Mouse (Mus musculus) heart, embryonic 16.5 days (tissue): ENCODE results near the gene Dnaic2. TPM values are rescaled to one million over a fixed set of nuclear protein-coding genes. Genes with fewer than 3 reads are reported as not detected.

Source experiments
- ATAC-seq: fragments of 200-750 bp; cut with Nextera tagmentation; replicated peaks from 2 replicates; pipeline ENCODE4 v1.8.0; 2017; ENCODE audit warnings: moderate number of reproducible peaks; ENCODE audit not compliant: insufficient read depth, low FRiP score; ENCODE audit errors: extremely low read depth
- H3K27ac ChIP-seq: fragments of 300-500 bp; sonication (generic); 2 replicates; pipeline ENCODE4 v1.5.1; 2014; ENCODE audit warnings: mild to moderate bottlenecking, low read length, control low read depth, moderate library complexity
- H3K27me3 ChIP-seq: fragments of 300-500 bp; sonication (generic); 2 replicates; pipeline ENCODE4 v1.6.1; 2014; ENCODE audit warnings: low read length, mixed read lengths; ENCODE audit not compliant: control insufficient read depth, insufficient read depth
- H3K36me3 ChIP-seq: fragments of 300-500 bp; sonication (generic); 2 replicates; pipeline ENCODE4 v1.6.1; 2014; ENCODE audit not compliant: control insufficient read depth, insufficient read depth
- H3K4me1 ChIP-seq: fragments of 300-500 bp; sonication (generic); 2 replicates; pipeline ENCODE4 v1.6.1; 2014; ENCODE audit warnings: low read length, mixed read lengths; ENCODE audit not compliant: control insufficient read depth, insufficient read depth
- H3K4me2 ChIP-seq: fragments of 300-500 bp; sonication (generic); 2 replicates; pipeline ENCODE4 v1.6.1; 2014; ENCODE audit warnings: low read depth, mild to moderate bottlenecking, control low read depth, low read length
- H3K4me3 ChIP-seq: fragments of 300-500 bp; sonication (generic); 2 replicates; pipeline ENCODE4 v1.5.1; 2014; ENCODE audit warnings: mild to moderate bottlenecking, control low read depth, low read length
- H3K9ac ChIP-seq: fragments of 300-500 bp; sonication (generic); 2 replicates; pipeline ENCODE4 v1.6.1; 2014; ENCODE audit warnings: low read length, control low read depth
- H3K9me3 ChIP-seq: fragments of 300-500 bp; sonication (generic); replicated peaks from 2 replicates; pipeline ENCODE4 v1.6.1; 2016; ENCODE audit warnings: low read length; ENCODE audit not compliant: control insufficient read depth
- WGBS: fragments of 180-500 bp; shearing (Covaris S2); extraction: QIAGEN DNeasy Blood & Tissue Kit; methylation state at CpG from one replicate; pipeline ENCODE4 v1.1.7; 2014; 5-methylcytosine and 5-hydroxymethylcytosine counted together
- polyA plus RNA-seq: library from polyadenylated mRNA; unstranded; fragments of >200 nt; fragmentation: Nextera tagmentation; extraction: Ambion mirVana; gene quantifications from 2 replicates; pipeline ENCODE4 v1.2.1, GENCODE M21; 2015

Dnaic2 gene
- polyA plus RNA-seq, 1 experiment from 2014 or later: 1.1 TPM

- Histone ChIP-seq H3K27me3 (no peaks in the 10 kb centered on the region), H3K4me3 (no peak overlapping the region), H3K9ac (no peak overlapping the region), H3K4me1 (peaks cover 8% of the 10 kb centered on the region), H3K4me2 (no peak overlapping the region), H3K36me3 (no peaks in the 10 kb centered on the region), H3K27ac (no peak overlapping the region), H3K9me3 (no peaks in the 10 kb centered on the region)
- WGBS: 66% methylated on average over 9 of the region's 9 CpGs
- ATAC-seq: no peak
Observed at GRCm38 (mm10) chr11:114685526-114686040, 41.6 kb upstream of the Dnaic2 start.

- Histone ChIP-seq H3K4me1 (peaks cover 8% of the 10 kb centered on the region), H3K27me3 (no peaks in the 10 kb centered on the region), H3K9ac (no peak overlapping the region), H3K4me3 (no peak overlapping the region), H3K9me3 (no peaks in the 10 kb centered on the region), H3K36me3 (no peaks in the 10 kb centered on the region), H3K27ac (no peak overlapping the region), H3K4me2 (no peak overlapping the region)
- WGBS: 95% methylated on average over 16 of the region's 16 CpGs
- ATAC-seq: no peak
Observed at GRCm38 (mm10) chr11:114686221-114686959, 40.8 kb upstream of the Dnaic2 start.

GRCm38 (mm10) chr11:114687574-114688188 lies 39.5 kb upstream of the Dnaic2 start:
- H3K27ac ChIP-seq: no peak overlapping the region
- H3K36me3 ChIP-seq: no peaks in the 10 kb centered on the region
- H3K9ac ChIP-seq: no peak overlapping the region
- no peak overlapping the region for H3K4me2 ChIP-seq
- no peak overlapping the region for H3K4me3 ChIP-seq
- no peaks in the 10 kb centered on the region for H3K27me3 ChIP-seq
- no peaks in the 10 kb centered on the region for H3K9me3 ChIP-seq
- no peak for ATAC-seq
- H3K4me1 ChIP-seq: peaks cover 8% of the 10 kb centered on the region
- 48% methylated on average over 10 of the region's 10 CpGs for WGBS

GRCm38 (mm10) chr11:114688729-114689128 lies 38.5 kb upstream of the Dnaic2 start:
- ATAC-seq: no peak
- H3K4me1 ChIP-seq: peaks cover 8% of the 10 kb centered on the region
- 93% methylated on average over 2 of the region's 3 CpGs for WGBS
- no peaks in the 10 kb centered on the region for H3K36me3 ChIP-seq
- no peak overlapping the region for H3K4me2 ChIP-seq
- no peaks in the 10 kb centered on the region for H3K27me3 ChIP-seq
- H3K27ac ChIP-seq: no peak overlapping the region
- no peak overlapping the region for H3K9ac ChIP-seq
- no peak overlapping the region for H3K4me3 ChIP-seq
- H3K9me3 ChIP-seq: no peaks in the 10 kb centered on the region

GRCm38 (mm10) chr11:114690192-114690591 lies 37.0 kb upstream of the Dnaic2 start:
- no peaks in the 10 kb centered on the region for H3K36me3 ChIP-seq
- WGBS: 91% methylated on average over 15 of the region's 15 CpGs
- H3K27ac ChIP-seq: no peak overlapping the region
- no peaks in the 10 kb centered on the region for H3K9me3 ChIP-seq
- no peaks in the 10 kb centered on the region for H3K27me3 ChIP-seq
- no peak overlapping the region for H3K4me3 ChIP-seq
- H3K4me1 ChIP-seq: peaks cover 2% of the 10 kb centered on the region; the same call in 1 of the 2 replicates
- no peak overlapping the region for H3K9ac ChIP-seq
- ATAC-seq: no peak
- no peak overlapping the region for H3K4me2 ChIP-seq

GRCm38 (mm10) chr11:114691454-114692182 lies 35.6 kb upstream of the Dnaic2 start:
- Histone ChIP-seq H3K27ac (no peak overlapping the region), H3K27me3 (no peaks in the 10 kb centered on the region), H3K9ac (no peak overlapping the region), H3K4me2 (no peak overlapping the region), H3K36me3 (no peaks in the 10 kb centered on the region), H3K9me3 (no peaks in the 10 kb centered on the region), H3K4me3 (no peak overlapping the region), H3K4me1 (no peaks in the 10 kb centered on the region)
- WGBS: 58% methylated on average over 6 of the region's 6 CpGs
- ATAC-seq: no peak

GRCm38 (mm10) chr11:114692601-114693000 lies 34.6 kb upstream of the Dnaic2 start:
- no peak overlapping the region for H3K4me3 ChIP-seq
- H3K27me3 ChIP-seq: no peaks in the 10 kb centered on the region
- H3K4me1 ChIP-seq: no peaks in the 10 kb centered on the region
- H3K27ac ChIP-seq: no peak overlapping the region
- no peak overlapping the region for H3K9ac ChIP-seq
- no peaks in the 10 kb centered on the region for H3K9me3 ChIP-seq
- ATAC-seq: no peak
- WGBS: 58% methylated on average over 7 of the region's 7 CpGs
- no peak overlapping the region for H3K4me2 ChIP-seq
- no peaks in the 10 kb centered on the region for H3K36me3 ChIP-seq

- ATAC-seq: no peak
- no peaks in the 10 kb centered on the region for H3K4me1 ChIP-seq
- WGBS: 87% methylated on average over 6 of the region's 6 CpGs
Observed at GRCm38 (mm10) chr11:114693456-114693855, 33.8 kb upstream of the Dnaic2 start.

GRCm38 (mm10) chr11:114694451-114694850 lies 32.8 kb upstream of the Dnaic2 start:
- WGBS: 71% methylated on average over 2 of the region's 2 CpGs
- ATAC-seq: no peak
- H3K27me3 ChIP-seq: no peaks in the 10 kb centered on the region
- H3K36me3 ChIP-seq: no peaks in the 10 kb centered on the region
- no peak overlapping the region for H3K9ac ChIP-seq
- H3K4me2 ChIP-seq: no peak overlapping the region
- no peak overlapping the region for H3K4me3 ChIP-seq
- no peaks in the 10 kb centered on the region for H3K4me1 ChIP-seq
- H3K9me3 ChIP-seq: no peaks in the 10 kb centered on the region
- no peak overlapping the region for H3K27ac ChIP-seq

More at GRCm38 (mm10) chr11:114693456-114693855, 33.8 kb upstream of the Dnaic2 start:
- H3K27me3 ChIP-seq: no peaks in the 10 kb centered on the region
- no peak overlapping the region for H3K4me3 ChIP-seq
- H3K36me3 ChIP-seq: no peaks in the 10 kb centered on the region
- no peaks in the 10 kb centered on the region for H3K9me3 ChIP-seq
- no peak overlapping the region for H3K27ac ChIP-seq
- H3K4me2 ChIP-seq: no peak overlapping the region
- no peak overlapping the region for H3K9ac ChIP-seq
